In the genomic region with DNA sequence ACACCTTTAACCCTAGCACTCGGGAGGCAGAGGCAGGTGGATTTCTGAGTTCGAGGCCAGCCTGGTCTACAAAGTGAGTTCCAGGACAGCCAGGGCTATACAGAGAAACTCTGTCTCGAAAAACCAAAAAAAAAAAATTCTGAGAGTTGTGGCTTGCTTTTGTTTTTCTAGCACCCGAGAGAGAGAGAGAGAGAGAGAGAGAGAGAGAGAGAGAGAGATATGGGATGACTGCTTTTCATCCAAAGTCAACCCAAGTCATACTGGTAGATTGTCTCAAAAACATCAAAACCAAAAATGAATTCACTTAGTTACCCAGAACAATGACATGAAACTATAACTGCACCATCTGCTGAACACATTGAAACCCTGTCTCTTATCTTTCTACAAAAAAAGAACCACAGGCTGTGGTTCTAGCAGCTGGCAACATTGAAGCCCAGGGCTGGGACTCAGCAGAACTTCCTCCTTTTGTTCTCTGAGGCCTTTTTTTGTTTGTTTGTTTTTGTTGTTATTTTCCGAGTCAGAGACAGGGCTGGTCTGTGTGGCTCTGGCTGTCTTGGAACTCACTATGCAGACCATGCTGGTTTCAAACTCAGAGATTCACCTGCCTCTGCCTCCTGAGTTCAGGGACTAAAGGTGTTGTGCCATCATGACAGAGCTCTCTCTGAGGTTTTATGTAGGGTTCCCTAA, we compare ENCODE assay signal across 8 mouse cellular contexts. TPM values are rescaled to one million over a fixed set of nuclear protein-coding genes. Genes with fewer than 3 reads are reported as not detected.
DNase-seq lines count a peak whose midpoint lies in the region; ATAC-seq and TF ChIP-seq lines count a peak whose summit lies in the region.

No protein-coding gene starts in this region.

- peaks cover 0 to 18% of the 10 kb centered on the region in 2 experiments; a peak in 2 of 4 replicates for H3K4me1 ChIP-seq in ES-E14 (ENCODE audit: control insufficient read depth in 2 of 2, insufficient read depth in 2 of 2, low read length in 2 of 2, poor library complexity in 1 of 2)
- peaks cover 4% of the 10 kb centered on the region; the same call in 1 of the 2 replicates for H3K4me1 ChIP-seq in limb, embryonic 14.5 days (ENCODE audit: control insufficient read depth, insufficient read depth, low read length)
- H3K4me1 ChIP-seq in small intestine, adult 2 months (ENCODE audit: control insufficient read depth, insufficient read depth, insufficient read length, low read length), result peaks cover 10% of the 10 kb centered on the region

- peak overlapping the region in 1 of 2 experiments; percentile 84; a peak in 2 of 4 replicates for H3K4me3 ChIP-seq in ES-E14 (ENCODE audit: insufficient read depth in 1 of 2, low read depth in 1 of 2, low read length in 2 of 2, poor library complexity in 1 of 2, severe bottlenecking in 1 of 2)
- H3K4me3 ChIP-seq in limb, embryonic 14.5 days (replicated peaks; ENCODE audit: low read length), result peak overlapping the region; percentile 30
- no peak overlapping the region for H3K4me3 ChIP-seq in small intestine, adult 2 months (ENCODE audit: low read depth, low read length)

- H3K36me3 ChIP-seq in ES-E14 (ENCODE audit: control insufficient read depth, insufficient read depth, low read length, poor library complexity, severe bottlenecking), result peaks cover 5% of the 10 kb centered on the region
- no peaks in the 10 kb centered on the region for H3K36me3 ChIP-seq in limb, embryonic 14.5 days (ENCODE audit: control insufficient read depth, insufficient read depth, low read length)
- peaks cover 17% of the 10 kb centered on the region for H3K36me3 ChIP-seq in small intestine, adult 2 months (ENCODE audit: control insufficient read depth, insufficient read depth, low read length)

- no peak overlapping the region; the same call in 1 of the 2 replicates for H3K27ac ChIP-seq in ES-E14 (ENCODE audit: insufficient read depth, low read depth, low read length, poor library complexity, severe bottlenecking)
- H3K27ac ChIP-seq in limb, embryonic 14.5 days (replicated peaks; ENCODE audit: low read depth, low read length), result no peak overlapping the region
- peak overlapping the region; percentile 72 for H3K27ac ChIP-seq in small intestine, adult 2 months (ENCODE audit: insufficient read depth, low read depth, low read length)

- no peak for TF ChIP-seq CTCF in small intestine, adult 2 months (IDR thresholded peaks at IDR 0.05; ENCODE audit: extremely low read depth, insufficient read length, insufficient replicate concordance, low read depth, low read length)

- peak overlapping the region; percentile 5; the same call in 1 of the 2 replicates for H3K9ac ChIP-seq in ES-E14 (ENCODE audit: insufficient read depth, low read depth, low read length, poor library complexity, severe bottlenecking)
- H3K9ac ChIP-seq in limb, embryonic 14.5 days (ENCODE audit: low read depth, low read length, severe bottlenecking), result no peak overlapping the region

- DNase-seq in A20 (ENCODE audit: low read depth, low spot score) (peak; percentile 83), ES-E14 (ENCODE audit: low read depth, low spot score) (no peak), MN1 (ENCODE audit: low spot score) (no peak)
- peak; percentile 44 to 78 for DNase-seq in heart, adult 9 months (ENCODE audit: low spot score in 2 of 2)
- no peak for DNase-seq in limb, embryonic 14.5 days (ENCODE audit: low spot score)
- no peak for DNase-seq in left cerebral cortex, postnatal 10 days (ENCODE audit: extremely low spot score in 1 of 2, low spot score in 2 of 2)
- DNase-seq in Muller cell, postnatal 12 days (ENCODE audit: inconsistent ontology term), result no peak

- no peaks in the 10 kb centered on the region for H3K9me3 ChIP-seq in ES-E14 (ENCODE audit: control insufficient read depth, insufficient read depth, low read depth, low read length)
- no peaks in the 10 kb centered on the region for H3K9me3 ChIP-seq in limb, embryonic 14.5 days (ENCODE audit: control insufficient read depth, low read length)

- H3K4me2 ChIP-seq in limb, embryonic 14.5 days (replicated peaks; ENCODE audit: low read depth, low read length, severe bottlenecking), result peak overlapping the region; percentile 61

- in situ Hi-C loops in ES-E14 (cut with MboI; ENCODE audit: low sequenced_read_pairs in 2 of 2, unreplicated experiment in 2 of 2), result no loop called here

- intact Hi-C loops in left cerebral cortex, postnatal 10 days (cut with DNase I), result no loop called here

- ATAC-seq in limb, embryonic 14.5 days (ENCODE audit: low FRiP score, low read depth), result no peak

- TF ChIP-seq POLR2A in limb, embryonic 14.5 days (IDR thresholded peaks at IDR 0.05; ENCODE audit: borderline replicate concordance, extremely low read depth, insufficient read depth, insufficient read length), result no peak
- no peak for TF ChIP-seq POLR2A in small intestine, adult 2 months (IDR thresholded peaks at IDR 0.05; ENCODE audit: low read depth, low read length)

- 80% methylated on average over 5 of the region's 5 CpGs for WGBS in limb, embryonic 14.5 days
- 64% methylated on average over 5 of the region's 5 CpGs for WGBS in small intestine, adult 2 months

- H3K27me3 ChIP-seq in limb, embryonic 14.5 days (ENCODE audit: control insufficient read depth, insufficient read depth, low read length), result no peaks in the 10 kb centered on the region
- H3K27me3 ChIP-seq in small intestine, adult 2 months (ENCODE audit: control insufficient read depth, insufficient read depth, low read length), result no peaks in the 10 kb centered on the region

TF ChIP-seq in ES-E14, 5 proteins besides CTCF, POLR2A, EP300 and RAD21:
- TF ChIP-seq HCFC1 (IDR thresholded peaks at IDR 0.05; ENCODE audit: borderline replicate concordance, insufficient read depth, low read length) (no peak), ZNF384 (IDR thresholded peaks at IDR 0.05; ENCODE audit: low read depth, low read length) (no peak), CHD2 (IDR thresholded peaks at IDR 0.05; ENCODE audit: low read depth, low read length) (no peak), ZC3H11A (IDR thresholded peaks at IDR 0.05; ENCODE audit: borderline replicate concordance, low read depth, low read length) (no peak), MAFK (IDR thresholded peaks at IDR 0.05; ENCODE audit: insufficient read depth, low read depth, low read length) (no peak)

RNA-seq across cellular contexts. Expression of gene Prr13, which starts 0.6 kb away (rescaled TPM):
- 13.2 and 26.3 TPM in 2 replicates for total RNA-seq in ES-E14 (2012; rRNA removed)
- 67.8 and 74.6 TPM in 2 replicates for polyA plus RNA-seq in limb, embryonic 14.5 days (2012; rRNA removed)
- polyA plus RNA-seq in limb, embryonic 14.5 days (2014; fragmentation: Nextera tagmentation; extraction: Ambion mirVana), result 76.6 and 81.6 TPM in 2 replicates
- polyA plus RNA-seq in small intestine, adult 2 months (2012; rRNA removed), result 351 and 585 TPM in 2 replicates
- total RNA-seq in left cerebral cortex, postnatal 10 days (2021), result 10 to 100 TPM; 19.1 to 21.6 TPM

RNA-seq across cellular contexts. Expression of gene Pcbp2, which starts 12.1 kb away (rescaled TPM):
- 206 and 377 TPM in 2 replicates for total RNA-seq in ES-E14 (2012; rRNA removed)
- 814 and 942 TPM in 2 replicates for polyA plus RNA-seq in limb, embryonic 14.5 days (2012; rRNA removed)
- 324 and 328 TPM in 2 replicates for polyA plus RNA-seq in limb, embryonic 14.5 days (2014; fragmentation: Nextera tagmentation; extraction: Ambion mirVana)
- 215 and 442 TPM in 2 replicates for polyA plus RNA-seq in small intestine, adult 2 months (2012; rRNA removed)
- 100 to 1,000 TPM; 457 to 465 TPM for total RNA-seq in left cerebral cortex, postnatal 10 days (2021)

RNA-seq across cellular contexts. Expression of gene Amhr2, which starts 13.0 kb away (rescaled TPM):
- total RNA-seq in ES-E14 (2012; rRNA removed), result 5.6 and 16.5 TPM in 2 replicates
- 0.53 and 0.67 TPM in 2 replicates for polyA plus RNA-seq in limb, embryonic 14.5 days (2012; rRNA removed)
- 0.25 and 1.1 TPM in 2 replicates for polyA plus RNA-seq in limb, embryonic 14.5 days (2014; fragmentation: Nextera tagmentation; extraction: Ambion mirVana)
- 0.18 and 2.7 TPM in 2 replicates for polyA plus RNA-seq in small intestine, adult 2 months (2012; rRNA removed)
- under 1 TPM in 1 of 2 experiments, not detected in 1; 0.81 TPM for total RNA-seq in left cerebral cortex, postnatal 10 days (2021)

RNA-seq across cellular contexts. Expression of gene Gm10337, which starts 45.3 kb away (rescaled TPM):
- not detected in 2 replicates for total RNA-seq in ES-E14 (2012; rRNA removed)
- not detected in 2 replicates for polyA plus RNA-seq in limb, embryonic 14.5 days (2012; rRNA removed)
- not detected in 2 replicates for polyA plus RNA-seq in limb, embryonic 14.5 days (2014; fragmentation: Nextera tagmentation; extraction: Ambion mirVana)
- not detected in 2 replicates for polyA plus RNA-seq in small intestine, adult 2 months (2012; rRNA removed)
- total RNA-seq in left cerebral cortex, postnatal 10 days (2021), result not detected

RNA-seq across cellular contexts. Expression of gene Sp1, which starts 52.2 kb away (rescaled TPM):
- 93.4 and 130 TPM in 2 replicates for total RNA-seq in ES-E14 (2012; rRNA removed)
- polyA plus RNA-seq in limb, embryonic 14.5 days (2012; rRNA removed), result 35.7 and 41.1 TPM in 2 replicates
- polyA plus RNA-seq in limb, embryonic 14.5 days (2014; fragmentation: Nextera tagmentation; extraction: Ambion mirVana), result 17.2 and 17.7 TPM in 2 replicates
- polyA plus RNA-seq in small intestine, adult 2 months (2012; rRNA removed), result 7.0 and 13.8 TPM in 2 replicates
- total RNA-seq in left cerebral cortex, postnatal 10 days (2021), result 10 to 100 TPM; 23.1 to 26.4 TPM

Comparison
In these comparisons a context has a peak if more than half of its experiments do, and no peak if none do; other contexts are left out.
1. DNase-seq: peak in A20 (single experiment) and heart, adult 9 months (2 of 2); none in ES-E14 (single experiment), limb, embryonic 14.5 days (single experiment), MN1 (single experiment), left cerebral cortex, postnatal 10 days (0 of 2) and Muller cell, postnatal 12 days (single experiment).